Mouse (Mus musculus) E14TG2a.4 (cell line): ENCODE data around the gene Ralgps1.
"Not testable (repeated sequence)": the region's sequence is repeated elsewhere in the genome, so short reads cannot be mapped to it uniquely, and the experiment has no call there.

ENCODE experiments used
- CTCF ChIP-seq: conservative IDR thresholded peaks from 2 replicates; pipeline ENCODE4 v1.5.1; 2014; ENCODE audit warnings: low read length
- NANOG ChIP-seq: IDR thresholded peaks from 2 replicates; pipeline ENCODE4 v1.6.1; 2014; ENCODE audit warnings: borderline replicate concordance, low read length, mixed read lengths

DNA sequence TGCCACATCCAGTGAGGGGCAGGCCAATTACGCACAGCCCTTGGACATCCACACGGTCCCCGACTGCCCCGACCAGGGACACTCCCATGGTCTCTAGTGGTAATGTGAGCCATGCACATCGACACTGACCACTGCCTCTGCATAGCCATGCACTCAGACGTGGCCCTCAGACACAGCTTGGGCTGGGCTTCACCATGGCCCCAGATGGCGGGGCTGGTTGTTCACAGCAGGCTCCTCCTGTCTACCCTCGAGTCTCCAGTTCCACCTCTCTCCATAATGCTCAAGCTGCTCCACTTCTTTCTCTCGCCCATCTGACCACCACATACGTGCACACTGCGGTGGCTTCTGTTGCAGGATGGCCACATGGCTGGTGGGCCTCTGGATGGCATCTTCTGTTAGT, 160.0 kb downstream of the Ralgps1 start:
- TF ChIP-seq CTCF, NANOG: not testable (repeated sequence)
